Mouse (Mus musculus): ENCODE results near the gene Hint1. TPM values are rescaled to one million over a fixed set of nuclear protein-coding genes. Genes with fewer than 3 reads are reported as not detected.

Hint1 gene
- polyA plus RNA-seq, 1 experiment, result 249 TPM

- Histone ChIP-seq H3K4me3 (replicated peaks; ENCODE audit: control insufficient read depth, low read depth, low read length) (no peak overlapping the region), H3K4me1 (ENCODE audit: control insufficient read depth, insufficient read depth, low read length) (peaks cover 6% of the 10 kb centered on the region; the same call in 1 of the 2 replicates), H3K27ac (ENCODE audit: control insufficient read depth, insufficient read depth, low read depth, low read length, poor library complexity) (no peak overlapping the region)
- 78% methylated on average over 2 of the region's 2 CpGs for WGBS
- no peak for TF ChIP-seq POLR2A (IDR thresholded peaks at IDR 0.05; ENCODE audit: borderline replicate concordance, control insufficient read depth, low read depth, low read length)
- TF ChIP-seq CTCF (IDR thresholded peaks at IDR 0.05; ENCODE audit: control insufficient read depth, insufficient read depth, low read length), result no peak
Measured at GRCm38 (mm10) chr11:54881051-54881474, 14.9 kb downstream of the Hint1 start.

GRCm38 (mm10) chr11:54882671-54883070 lies 16.5 kb downstream of the Hint1 start:
- WGBS, result 48% methylated on average over 8 of the region's 8 CpGs
- TF ChIP-seq CTCF (IDR thresholded peaks at IDR 0.05; ENCODE audit: control insufficient read depth, insufficient read depth, low read length) (no peak), POLR2A (IDR thresholded peaks at IDR 0.05; ENCODE audit: borderline replicate concordance, control insufficient read depth, low read depth, low read length) (no peak)
- Histone ChIP-seq H3K4me1 (ENCODE audit: control insufficient read depth, insufficient read depth, low read length) (peaks cover 6% of the 10 kb centered on the region; the same call in 1 of the 2 replicates), H3K4me3 (replicated peaks; ENCODE audit: control insufficient read depth, low read depth, low read length) (no peak overlapping the region), H3K27ac (ENCODE audit: control insufficient read depth, insufficient read depth, low read depth, low read length, poor library complexity) (no peak overlapping the region)

GRCm38 (mm10) chr11:54884197-54884828 lies 18.1 kb downstream of the Hint1 start:
- peak overlapping the region; percentile 78 for H3K27ac ChIP-seq (ENCODE audit: control insufficient read depth, insufficient read depth, low read depth, low read length, poor library complexity)
- 29% methylated on average over 5 of the region's 5 CpGs for WGBS
- H3K4me1 ChIP-seq (ENCODE audit: control insufficient read depth, insufficient read depth, low read length), result peaks cover 6% of the 10 kb centered on the region; the same call in 1 of the 2 replicates
- H3K4me3 ChIP-seq (replicated peaks; ENCODE audit: control insufficient read depth, low read depth, low read length), result no peak overlapping the region
- TF ChIP-seq POLR2A (IDR thresholded peaks at IDR 0.05; ENCODE audit: borderline replicate concordance, control insufficient read depth, low read depth, low read length) (no peak), CTCF (IDR thresholded peaks at IDR 0.05; ENCODE audit: control insufficient read depth, insufficient read depth, low read length) (no peak)

- Histone ChIP-seq H3K4me3 (replicated peaks; ENCODE audit: control insufficient read depth, low read depth, low read length) (no peak overlapping the region), H3K4me1 (ENCODE audit: control insufficient read depth, insufficient read depth, low read length) (peaks cover 6% of the 10 kb centered on the region; the same call in 1 of the 2 replicates), H3K27ac (ENCODE audit: control insufficient read depth, insufficient read depth, low read depth, low read length, poor library complexity) (peak overlapping the region; percentile 78)
- TF ChIP-seq CTCF (IDR thresholded peaks at IDR 0.05; ENCODE audit: control insufficient read depth, insufficient read depth, low read length), result no peak
- no peak for TF ChIP-seq POLR2A (IDR thresholded peaks at IDR 0.05; ENCODE audit: borderline replicate concordance, control insufficient read depth, low read depth, low read length)
- 16% methylated on average over 5 of the region's 5 CpGs for WGBS
Measured at GRCm38 (mm10) chr11:54884937-54885336, 18.8 kb downstream of the Hint1 start.

- no peak for TF ChIP-seq CTCF (IDR thresholded peaks at IDR 0.05; ENCODE audit: control insufficient read depth, insufficient read depth, low read length)
- no peak for TF ChIP-seq POLR2A (IDR thresholded peaks at IDR 0.05; ENCODE audit: borderline replicate concordance, control insufficient read depth, low read depth, low read length)
- peak overlapping the region; percentile 78 for H3K27ac ChIP-seq (ENCODE audit: control insufficient read depth, insufficient read depth, low read depth, low read length, poor library complexity)
- H3K4me3 ChIP-seq (replicated peaks; ENCODE audit: control insufficient read depth, low read depth, low read length), result no peak overlapping the region
- peaks cover 6% of the 10 kb centered on the region; the same call in 1 of the 2 replicates for H3K4me1 ChIP-seq (ENCODE audit: control insufficient read depth, insufficient read depth, low read length)
- 79% methylated on average over 2 of the region's 2 CpGs for WGBS
Measured at GRCm38 (mm10) chr11:54885406-54885805, 19.2 kb downstream of the Hint1 start.

- Histone ChIP-seq H3K4me3 (replicated peaks; ENCODE audit: control insufficient read depth, low read depth, low read length) (no peak overlapping the region), H3K27ac (ENCODE audit: control insufficient read depth, insufficient read depth, low read depth, low read length, poor library complexity) (no peak overlapping the region), H3K4me1 (ENCODE audit: control insufficient read depth, insufficient read depth, low read length) (peaks cover 6% of the 10 kb centered on the region; the same call in 1 of the 2 replicates)
- 73% methylated on average over 6 of the region's 6 CpGs for WGBS
- no peak for TF ChIP-seq POLR2A (IDR thresholded peaks at IDR 0.05; ENCODE audit: borderline replicate concordance, control insufficient read depth, low read depth, low read length)
- TF ChIP-seq CTCF (IDR thresholded peaks at IDR 0.05; ENCODE audit: control insufficient read depth, insufficient read depth, low read length), result no peak
Measured at GRCm38 (mm10) chr11:54887927-54888326, 21.7 kb downstream of the Hint1 start.

- TF ChIP-seq CTCF (IDR thresholded peaks at IDR 0.05; ENCODE audit: control insufficient read depth, insufficient read depth, low read length) (no peak), POLR2A (IDR thresholded peaks at IDR 0.05; ENCODE audit: borderline replicate concordance, control insufficient read depth, low read depth, low read length) (no peak)
- H3K27ac ChIP-seq (ENCODE audit: control insufficient read depth, insufficient read depth, low read depth, low read length, poor library complexity), result no peak overlapping the region
- WGBS, result 84% methylated on average over 5 of the region's 5 CpGs
- no peak overlapping the region for H3K4me3 ChIP-seq (replicated peaks; ENCODE audit: control insufficient read depth, low read depth, low read length)
- no peaks in the 10 kb centered on the region for H3K4me1 ChIP-seq (ENCODE audit: control insufficient read depth, insufficient read depth, low read length)
Measured at GRCm38 (mm10) chr11:54891341-54891740, 25.2 kb downstream of the Hint1 start.

- Histone ChIP-seq H3K4me3 (replicated peaks; ENCODE audit: control insufficient read depth, low read depth, low read length) (no peak overlapping the region), H3K4me1 (ENCODE audit: control insufficient read depth, insufficient read depth, low read length) (no peaks in the 10 kb centered on the region), H3K27ac (ENCODE audit: control insufficient read depth, insufficient read depth, low read depth, low read length, poor library complexity) (no peak overlapping the region)
- 76% methylated on average over 7 of the region's 7 CpGs for WGBS
- no peak for TF ChIP-seq CTCF (IDR thresholded peaks at IDR 0.05; ENCODE audit: control insufficient read depth, insufficient read depth, low read length)
Measured at GRCm38 (mm10) chr11:54892091-54892490, 25.9 kb downstream of the Hint1 start.
